Mouse (Mus musculus) testis, postnatal 14 days (tissue): ENCODE results near the gene Adam15.

ENCODE experiments used
- DNase-seq: peaks from one replicate; pipeline ENCODE4 v3.0.0; 2021; ENCODE audit warnings: low spot score

Adam15 gene

DNA sequence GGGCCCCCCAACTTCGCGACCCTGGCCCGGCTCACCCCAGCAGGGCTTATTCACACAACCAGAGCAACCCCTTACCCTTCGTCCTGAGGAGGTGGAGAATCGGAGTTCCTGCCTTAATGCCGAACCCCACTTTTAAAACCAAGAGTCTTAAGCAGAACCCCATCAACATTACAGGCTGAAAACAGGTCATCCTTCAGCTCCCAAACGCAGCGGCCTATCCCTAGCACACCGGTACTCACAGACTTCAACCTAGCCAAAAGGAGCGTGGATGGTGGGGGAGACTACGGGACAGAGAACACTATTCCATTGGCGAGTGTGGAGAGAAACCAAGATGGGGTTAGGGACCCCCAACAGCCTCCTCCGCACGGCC lies 27.7 kb downstream of the Adam15 start:
- DNase-seq = no peak

DNA sequence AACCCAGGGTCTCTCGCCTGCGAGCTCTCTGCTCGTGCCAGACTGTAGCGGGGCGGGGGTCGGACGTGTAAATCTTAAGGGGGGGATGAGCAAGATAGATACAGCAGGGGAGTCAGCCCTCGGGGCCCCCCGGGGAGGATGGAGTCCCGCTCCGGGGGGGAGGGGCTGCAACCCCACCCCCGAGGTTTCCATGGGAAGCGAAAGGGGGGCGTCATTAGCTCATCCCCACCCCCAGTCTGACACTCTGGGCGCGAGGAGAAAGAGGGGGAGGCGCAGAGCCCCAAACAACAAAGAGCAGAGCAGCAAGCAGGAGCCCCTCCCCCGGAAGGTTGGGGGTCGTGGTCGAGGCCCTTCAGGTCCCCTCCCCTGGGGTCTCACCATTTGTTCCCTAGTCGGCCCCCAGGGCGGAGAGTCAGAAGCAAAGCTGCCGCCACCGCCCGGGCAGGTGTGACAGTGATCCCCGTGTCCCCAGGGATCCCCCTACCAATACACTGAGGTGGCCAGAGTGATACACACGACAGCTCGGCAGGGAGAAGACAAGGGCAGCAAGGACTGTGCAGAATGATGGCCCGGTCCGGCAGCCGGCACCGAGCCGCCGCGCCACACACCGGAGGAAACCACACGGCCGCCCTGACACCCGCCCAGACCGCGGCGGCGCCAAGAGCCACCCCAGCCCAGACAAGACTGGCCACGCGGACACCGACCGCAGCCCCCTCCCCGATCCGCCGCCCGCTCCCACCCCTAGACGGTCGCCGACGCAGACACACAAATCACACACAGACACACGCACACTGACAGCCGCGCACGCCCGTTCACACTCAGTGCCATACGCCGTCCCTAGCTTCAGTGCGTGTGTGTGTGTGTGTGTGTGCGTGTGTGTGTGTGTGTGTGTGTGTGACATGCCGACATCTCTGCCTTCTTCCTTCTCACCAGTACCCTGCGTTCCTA lies 28.3 kb downstream of the Adam15 start:
- no peak for DNase-seq

DNA sequence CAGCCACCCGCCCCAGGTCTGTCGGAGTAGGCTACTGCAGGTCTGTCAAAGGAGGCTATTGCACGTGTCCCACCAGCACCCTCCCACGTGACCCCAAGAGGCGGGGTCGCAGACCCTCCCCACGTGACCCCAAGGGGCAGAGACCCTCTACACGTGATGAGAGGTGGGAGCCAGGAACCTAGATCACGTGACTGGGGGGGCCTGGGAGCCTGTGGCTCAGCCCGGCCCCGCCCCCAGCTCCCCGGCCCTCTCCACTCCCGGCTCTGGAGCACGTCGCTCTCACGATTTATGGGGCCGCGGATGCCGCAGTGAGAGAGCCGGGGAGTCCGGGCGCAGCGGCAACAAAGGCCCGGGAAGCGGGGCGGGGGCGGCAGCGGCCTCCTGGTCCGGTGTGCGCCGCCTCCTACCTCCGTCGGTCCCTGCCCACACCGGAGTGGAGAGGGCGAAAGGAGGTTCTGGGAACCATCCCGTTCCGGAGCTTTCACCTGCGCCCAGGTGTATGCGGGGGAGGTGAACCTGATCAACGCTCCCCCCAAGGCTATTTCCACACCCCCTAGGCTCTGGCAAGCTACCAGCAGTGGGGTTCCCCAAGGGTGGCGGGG lies 29.1 kb downstream of the Adam15 start:
- peak; percentile 88 for DNase-seq

DNA sequence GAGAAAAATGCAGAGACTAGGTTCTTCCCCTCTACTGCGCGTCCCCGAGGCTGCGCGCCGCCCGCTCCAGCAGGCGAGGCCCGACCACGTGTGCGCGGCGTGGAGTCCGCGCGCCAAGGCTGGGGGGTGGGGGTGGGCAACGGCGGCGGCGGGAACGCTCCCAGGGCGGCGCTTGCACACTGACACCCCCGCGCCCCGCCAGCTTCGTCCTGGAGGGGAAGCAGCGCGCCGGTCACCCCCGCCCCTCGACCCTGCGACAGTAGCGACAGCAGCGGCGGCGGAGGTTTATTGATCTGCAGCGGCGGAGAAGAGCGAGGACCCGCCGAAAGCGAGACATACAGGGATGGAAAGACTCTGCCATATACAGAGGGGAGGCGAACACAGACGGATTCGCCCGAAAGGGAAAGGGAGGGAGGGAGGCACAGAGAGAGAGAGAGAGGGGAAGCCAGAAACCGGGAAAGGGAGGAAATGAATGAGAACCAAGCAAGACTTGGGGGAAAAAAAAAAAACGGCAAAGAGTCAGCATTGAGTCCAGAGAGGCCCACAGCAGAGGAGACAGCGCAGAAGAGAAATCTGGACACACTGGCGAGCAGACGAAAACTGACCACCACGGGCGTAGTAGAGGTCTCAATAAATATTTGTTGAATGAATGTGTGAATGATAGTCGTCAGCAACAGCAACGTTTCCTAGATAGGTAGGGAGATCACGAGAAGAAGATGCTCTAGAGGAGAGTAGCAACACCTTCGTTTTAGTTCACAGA lies 30.0 kb downstream of the Adam15 start:
- no peak for DNase-seq

DNA sequence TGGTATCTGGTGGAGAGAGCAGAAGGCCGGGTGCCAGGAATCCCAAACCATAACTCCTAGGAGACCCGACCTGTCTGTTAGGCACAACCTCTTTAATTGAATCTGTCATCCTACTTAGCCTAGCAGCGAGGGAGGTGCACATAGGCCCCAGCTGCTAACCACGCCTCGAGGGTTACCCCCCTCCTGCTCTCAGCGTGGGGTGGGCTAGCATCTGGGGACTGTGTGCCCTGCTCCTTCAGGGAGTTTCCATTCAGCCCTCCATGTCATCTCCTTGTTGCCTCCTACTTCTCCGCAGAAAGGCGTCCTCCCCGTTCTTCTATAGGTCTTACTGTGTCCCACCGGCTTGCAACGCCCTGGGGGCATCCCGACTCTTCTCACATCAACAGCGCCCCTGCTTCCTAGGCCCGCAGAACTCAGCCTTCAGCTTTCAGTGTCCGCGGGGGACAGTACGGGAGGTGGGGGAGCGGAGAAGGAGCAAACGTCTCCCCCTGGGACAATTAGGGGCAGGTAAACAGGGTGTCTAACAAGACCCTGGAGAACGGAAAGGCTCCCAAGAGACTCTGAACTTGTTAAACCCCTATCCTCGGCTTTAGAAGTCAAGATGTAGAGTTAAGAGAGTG lies 30.7 kb downstream of the Adam15 start:
- DNase-seq = no peak

DNA sequence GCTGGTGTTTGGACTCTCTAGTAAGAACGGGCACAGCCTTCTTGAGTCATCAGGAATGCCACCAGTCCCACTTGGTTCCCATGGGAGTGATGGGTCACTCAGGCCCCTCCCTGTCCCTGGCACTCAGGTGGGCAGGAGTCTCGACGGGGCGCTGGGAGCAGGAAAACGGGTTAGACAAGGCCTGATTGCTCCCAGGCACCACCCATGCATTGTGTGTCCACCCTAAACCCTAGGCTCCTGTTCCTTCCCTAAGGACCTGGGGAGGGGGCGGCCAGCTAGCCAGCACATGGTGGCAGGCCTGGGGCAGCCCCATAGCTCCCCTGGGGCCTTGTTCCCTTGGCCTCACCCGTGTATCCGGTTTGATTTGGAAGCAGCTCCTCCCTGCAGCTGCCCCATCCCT lies 31.5 kb downstream of the Adam15 start:
- DNase-seq = no peak

DNA sequence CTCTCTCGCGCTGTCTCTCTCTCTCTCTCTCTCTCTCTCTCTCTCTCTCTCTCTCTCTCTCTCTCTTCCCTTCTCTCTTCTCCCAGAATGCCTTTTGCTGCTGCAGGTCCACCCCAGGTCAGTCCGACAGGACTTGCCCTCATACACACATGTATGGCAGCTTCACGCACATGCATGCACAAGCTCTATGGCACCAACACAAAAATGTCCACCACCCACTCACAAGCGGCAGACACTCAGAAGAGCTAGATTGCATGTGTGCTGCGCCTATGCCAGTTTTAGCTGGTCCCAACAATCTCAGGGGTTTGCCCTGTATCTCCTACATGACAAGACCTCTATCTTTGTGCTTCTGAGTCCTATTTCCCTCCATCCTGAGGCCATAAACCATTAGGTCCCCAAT lies 32.5 kb downstream of the Adam15 start:
- no peak for DNase-seq

DNA sequence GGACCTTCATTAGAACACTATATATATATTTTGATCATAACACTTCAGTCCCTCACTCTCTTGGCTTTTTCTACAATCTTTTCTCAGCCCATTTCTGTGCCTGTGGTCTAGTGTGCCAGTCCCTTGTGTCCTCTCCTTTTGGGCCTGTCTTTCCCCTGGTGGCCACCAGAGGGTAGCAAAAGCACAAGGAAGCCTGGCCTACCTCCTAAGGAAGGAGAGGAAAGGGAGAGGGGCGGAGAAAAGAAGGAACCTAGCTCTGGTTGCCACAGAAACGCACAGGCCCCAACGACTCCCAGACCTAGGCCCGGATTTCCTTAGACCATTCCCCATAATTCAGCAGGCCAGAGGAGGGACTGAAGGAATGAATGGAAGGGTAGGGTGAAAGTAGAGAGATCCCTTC lies 33.0 kb downstream of the Adam15 start:
- DNase-seq = peak; percentile 82

DNA sequence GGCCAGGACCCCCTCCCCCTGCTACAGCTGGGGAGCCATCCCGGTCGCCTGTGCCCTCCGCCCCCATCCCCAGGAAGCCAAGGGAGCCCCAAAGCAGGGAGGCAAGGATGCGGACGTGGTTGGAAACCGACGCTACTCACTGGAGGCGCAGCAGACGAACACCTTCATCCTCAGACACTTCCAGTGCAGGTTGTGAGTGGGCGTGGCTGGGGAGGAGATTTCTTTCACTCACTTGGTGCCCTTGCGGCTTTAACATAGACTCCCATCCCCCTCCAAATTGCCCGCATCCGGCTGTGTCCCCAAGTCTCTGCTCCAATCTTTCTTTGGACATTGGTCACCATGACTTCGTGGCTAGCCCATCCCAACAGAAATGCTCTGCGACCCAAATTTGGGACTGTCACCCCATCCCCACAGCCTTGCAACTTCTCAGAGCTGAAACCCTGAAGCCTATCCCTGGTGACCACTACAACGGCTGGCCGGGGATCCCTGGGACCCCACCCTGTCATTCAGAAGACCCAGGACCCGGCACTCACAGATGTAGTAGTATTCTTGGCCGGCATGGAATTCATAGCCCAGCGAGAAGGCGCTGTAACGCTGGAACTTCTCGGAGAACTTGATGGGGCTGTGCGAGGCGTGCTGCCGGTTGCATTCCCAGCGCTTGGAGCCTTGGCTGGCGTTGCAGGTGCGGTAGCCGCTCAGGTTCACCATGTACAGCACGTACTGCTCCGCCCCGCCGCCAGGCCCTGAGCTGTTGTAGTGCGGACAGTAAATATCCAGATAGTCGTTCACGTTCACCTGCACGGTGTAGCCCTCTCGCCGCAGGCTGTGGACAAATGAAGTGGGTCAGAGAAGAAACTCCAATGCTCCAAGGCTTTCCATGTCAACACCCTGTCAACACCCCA lies 33.6 kb downstream of the Adam15 start:
- peak; percentile 38 for DNase-seq

DNA sequence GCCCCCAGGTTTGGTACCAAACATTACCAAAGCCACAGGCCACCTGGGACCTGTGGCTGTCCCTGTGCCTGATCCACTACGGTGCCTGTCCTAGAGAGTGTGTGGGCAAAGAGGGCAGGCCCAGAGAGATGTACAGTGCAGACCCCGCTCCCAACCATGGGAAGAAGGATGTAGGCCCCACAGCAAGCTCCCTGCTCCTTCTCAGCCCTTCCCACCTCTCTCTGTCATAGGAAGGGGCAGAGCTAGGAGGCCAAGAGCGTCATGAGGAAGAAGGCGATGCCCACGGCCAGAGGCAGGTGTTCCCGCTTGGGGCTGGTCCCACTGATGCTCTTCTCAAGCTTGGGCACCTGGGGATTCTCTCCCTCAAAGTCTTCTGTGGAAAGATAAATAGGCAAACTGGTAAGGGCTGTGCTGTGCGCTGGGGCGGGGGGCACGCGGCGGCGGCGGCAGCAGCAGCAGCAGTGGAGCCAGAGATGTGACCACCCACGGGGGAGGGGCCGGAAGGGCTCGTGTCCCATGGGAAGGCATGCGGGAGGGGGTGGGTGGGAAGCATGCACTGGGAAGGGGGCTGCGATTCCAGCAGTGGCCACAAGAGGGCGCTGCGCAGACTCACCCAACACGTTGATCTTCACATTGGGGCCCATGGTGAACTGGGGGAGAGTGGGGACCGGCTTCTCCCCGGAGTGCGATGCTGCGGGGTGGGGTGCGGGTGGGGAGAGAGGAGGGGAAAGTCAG lies 34.4 kb downstream of the Adam15 start:
- DNase-seq = peak; percentile 85

DNA sequence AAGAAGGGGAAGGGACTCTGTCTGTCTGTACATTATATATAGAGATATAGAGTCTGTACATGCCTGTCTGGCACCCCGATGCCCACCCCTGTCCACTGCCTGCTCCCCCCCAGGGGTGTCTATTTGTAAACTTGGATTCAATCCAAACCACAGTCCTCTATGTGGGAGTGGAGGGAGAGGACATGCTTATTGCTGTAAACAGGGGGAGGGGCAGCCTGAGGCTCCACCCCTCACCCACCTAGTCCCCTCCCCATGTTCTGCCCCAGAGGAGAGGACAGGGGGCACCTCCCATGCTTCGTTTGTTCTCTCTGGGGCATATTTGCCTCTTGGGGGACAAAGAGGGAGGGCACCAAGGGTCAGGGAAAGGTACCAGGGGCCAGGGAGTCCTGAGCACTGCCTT lies 35.0 kb downstream of the Adam15 start:
- no peak for DNase-seq

DNA sequence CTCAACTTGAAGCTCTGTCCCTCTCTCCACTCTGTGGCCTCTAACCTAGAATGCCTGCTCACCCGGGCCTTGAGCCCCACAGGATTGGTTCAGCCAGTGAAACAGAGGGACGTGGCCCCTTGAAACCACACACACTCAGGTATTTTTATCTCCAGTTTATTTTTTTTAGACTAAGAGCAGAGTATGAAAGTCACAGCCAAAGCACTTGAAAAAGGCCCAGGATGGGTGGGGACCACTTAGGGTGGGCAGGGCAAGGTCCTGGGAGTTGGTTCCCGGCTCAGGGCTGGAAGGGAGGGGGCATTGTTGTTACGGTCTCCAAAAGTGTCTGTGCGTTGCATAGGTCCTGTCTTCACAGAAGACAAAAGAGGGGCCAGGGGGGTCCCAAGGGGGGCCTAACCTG lies 35.5 kb downstream of the Adam15 start:
- no peak for DNase-seq

DNA sequence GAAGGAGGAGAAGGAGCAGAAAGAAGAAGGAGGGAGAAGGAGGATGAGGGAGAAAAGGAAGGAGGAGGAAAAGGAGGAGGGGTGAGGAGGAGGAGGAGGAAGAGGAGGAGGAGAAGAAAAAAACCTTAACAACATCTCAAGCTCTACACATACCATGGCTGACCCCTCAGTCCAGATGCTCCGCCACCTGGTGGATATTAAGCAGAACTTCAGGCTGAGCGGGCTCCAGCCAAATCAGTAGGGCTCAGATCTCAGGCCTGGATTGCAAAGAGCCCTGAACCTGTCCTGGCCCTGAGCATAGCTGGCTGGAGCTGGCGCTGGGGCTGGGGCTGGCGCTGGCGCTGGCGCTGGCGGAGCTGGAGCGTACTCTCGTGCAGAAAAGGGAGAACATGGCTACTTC lies 41.7 kb downstream of the Adam15 start:
- peak; percentile 65 for DNase-seq

DNA sequence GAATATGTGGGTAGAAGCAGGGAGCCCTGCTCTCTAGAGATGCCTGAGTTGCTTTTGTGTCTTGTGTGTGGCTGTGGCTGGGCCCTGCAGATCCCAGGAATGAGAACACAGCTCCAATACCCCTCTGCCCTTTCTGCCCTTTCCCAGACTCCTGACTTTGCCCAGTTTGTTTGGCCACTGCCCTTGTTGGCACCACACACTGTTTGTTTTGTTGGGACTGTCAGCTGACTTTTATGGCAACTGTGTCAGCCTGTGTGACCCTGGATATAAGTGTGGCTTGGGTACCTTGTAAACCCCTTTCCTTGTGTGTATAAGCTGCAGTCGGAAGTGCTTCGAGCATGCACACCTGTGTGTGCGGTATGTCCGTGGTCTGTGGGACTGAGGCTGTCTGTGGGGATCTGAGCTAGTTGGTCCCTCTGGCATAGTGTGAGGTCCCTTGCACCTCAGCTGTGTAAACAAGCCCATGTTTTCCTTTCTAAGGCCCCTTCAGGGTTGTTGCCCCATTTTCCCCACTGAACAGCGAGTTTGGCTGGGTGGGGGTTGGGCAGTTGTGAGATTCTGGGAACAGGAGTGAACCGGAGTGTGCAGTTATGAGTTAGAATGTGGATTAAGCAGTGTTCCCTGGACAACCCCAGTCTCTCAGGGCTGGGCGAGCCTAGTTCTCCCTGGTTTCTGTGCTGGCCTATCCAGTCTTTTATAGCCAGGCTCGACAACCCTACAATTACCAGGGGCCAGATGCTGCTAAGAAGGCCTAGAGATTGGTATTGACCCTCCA lies 44.1 kb downstream of the Adam15 start:
- DNase-seq = no peak

DNA sequence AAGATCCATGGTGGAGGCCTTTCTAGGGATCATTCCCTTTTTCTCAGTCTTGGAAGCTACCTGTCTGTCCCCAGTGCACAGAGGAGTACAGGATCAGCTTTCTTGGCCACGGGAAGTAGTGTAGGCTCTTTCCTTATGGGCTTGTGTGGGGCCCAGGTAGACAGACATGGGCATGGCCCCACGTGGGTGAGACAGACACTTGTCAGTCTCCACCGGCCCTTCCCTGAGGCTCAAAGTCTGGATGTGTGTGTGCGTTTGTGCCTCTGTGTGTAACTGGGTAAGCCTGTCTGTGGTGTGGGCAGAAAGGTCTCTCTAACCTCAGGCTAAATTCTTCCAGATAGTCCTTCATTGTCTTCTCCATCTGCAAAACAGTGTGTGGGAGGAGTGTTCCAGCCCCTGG lies 44.7 kb downstream of the Adam15 start:
- DNase-seq = no peak

DNA sequence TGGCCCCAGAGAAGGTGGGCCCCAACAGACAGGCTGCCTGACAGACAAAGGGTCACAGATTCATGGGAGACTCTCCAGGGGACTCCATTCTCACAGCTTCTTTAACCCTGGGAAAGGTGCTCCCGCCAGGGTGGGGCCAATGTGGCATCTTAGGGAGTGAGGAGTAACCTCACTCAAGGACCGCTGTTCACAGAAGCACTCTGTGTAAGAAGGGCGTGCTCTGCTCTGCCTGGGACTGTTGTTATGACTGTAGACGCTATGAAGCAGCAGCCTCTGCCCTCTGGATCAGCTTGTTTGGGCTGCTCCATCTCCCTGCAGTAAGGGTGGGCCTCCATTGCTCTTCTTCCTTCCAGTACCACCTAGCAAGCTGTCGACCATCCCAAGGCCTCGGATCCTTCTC lies 45.4 kb downstream of the Adam15 start:
- no peak for DNase-seq

DNA sequence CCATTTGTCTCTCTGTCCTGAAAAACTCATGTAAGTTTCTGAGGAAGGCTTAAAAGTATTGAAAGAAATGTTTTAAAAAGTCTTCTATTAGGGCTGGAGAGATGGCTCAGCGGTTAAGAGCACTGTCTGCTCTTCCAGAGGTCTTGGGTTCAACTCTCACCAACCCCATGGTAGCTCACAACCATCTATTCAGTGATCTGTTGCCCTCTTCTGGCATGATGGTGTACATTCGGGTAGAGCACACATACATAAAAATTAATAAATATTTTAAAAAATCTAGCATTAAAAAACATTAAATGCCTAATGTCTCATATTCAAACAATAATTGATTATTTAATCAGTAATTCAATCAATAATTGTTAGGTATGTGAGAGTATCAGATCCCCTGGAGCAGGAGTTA lies 49.3 kb downstream of the Adam15 start:
- DNase-seq = no peak

DNA sequence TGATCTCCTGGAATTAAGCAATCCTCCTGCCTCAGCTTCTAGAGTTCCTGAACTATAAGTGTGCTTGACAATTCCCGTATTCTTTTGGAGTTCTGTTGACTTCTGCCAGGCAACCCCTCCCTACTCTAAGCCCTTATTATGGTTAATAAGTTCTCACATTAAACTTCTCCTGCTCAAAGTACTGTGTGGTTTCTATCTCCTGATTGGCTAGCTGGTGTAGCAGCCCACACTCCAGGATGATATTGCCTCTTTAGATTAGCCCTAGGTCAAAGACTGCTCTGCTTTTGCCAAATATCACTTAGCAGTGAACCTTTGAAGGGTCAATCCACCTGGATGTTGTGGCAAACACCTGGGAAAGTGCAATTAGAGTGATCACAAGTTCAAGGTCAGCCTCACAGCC lies 49.7 kb downstream of the Adam15 start:
- DNase-seq = no peak

DNA sequence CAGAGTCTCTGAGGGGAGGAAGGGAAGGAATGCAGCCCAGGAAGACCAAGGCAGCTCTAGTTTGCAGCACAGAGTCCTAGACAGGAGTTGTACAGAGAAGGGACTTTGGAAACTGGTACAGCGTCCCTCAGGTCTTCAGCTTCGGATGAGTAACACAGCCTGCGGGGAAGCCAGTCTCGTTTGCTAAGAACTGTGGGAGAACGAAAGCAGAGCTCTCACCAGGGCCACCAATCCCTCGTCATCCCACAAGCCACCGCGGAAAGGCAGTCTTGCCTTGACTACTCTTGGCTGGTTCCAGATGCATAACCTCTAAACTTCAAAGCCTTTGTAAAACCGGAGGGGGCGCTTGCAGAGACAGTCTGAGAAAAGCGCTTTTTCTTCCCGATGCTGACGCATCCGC lies 50.3 kb downstream of the Adam15 start:
- no peak for DNase-seq

DNA sequence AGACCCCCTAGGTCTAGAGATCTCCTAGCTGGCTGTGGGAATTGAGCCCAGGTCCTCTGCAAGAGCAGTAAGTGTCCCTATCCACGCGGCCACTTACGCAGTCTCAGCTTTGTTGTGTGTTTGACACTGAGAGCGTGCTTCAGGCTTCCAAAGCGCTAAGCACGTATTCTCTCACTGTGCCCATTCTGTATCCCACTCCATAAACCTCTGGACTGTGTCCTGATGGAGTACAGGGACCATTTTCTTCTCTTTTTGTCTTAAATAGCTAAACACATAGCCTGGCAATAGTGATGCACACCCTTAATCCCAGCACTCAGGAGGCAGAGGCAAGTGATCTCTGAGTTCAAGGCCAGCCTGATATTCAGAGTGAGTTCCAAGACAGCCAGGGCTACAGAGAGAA lies 50.9 kb downstream of the Adam15 start:
- DNase-seq = no peak
